Mouse (Mus musculus) WW6 (cell line): Measurements from ENCODE around the gene Srebf2.

Experiments used
- DNase-seq: peaks from one replicate; pipeline ENCODE4 v3.0.0-alpha.2; 2013; ENCODE audit warnings: low read depth, low spot score

The Srebf2 gene

GRCm38 (mm10) chr15:82182311-82182710 lies 35.3 kb downstream of the Srebf2 start:
- no peak for DNase-seq

DNA sequence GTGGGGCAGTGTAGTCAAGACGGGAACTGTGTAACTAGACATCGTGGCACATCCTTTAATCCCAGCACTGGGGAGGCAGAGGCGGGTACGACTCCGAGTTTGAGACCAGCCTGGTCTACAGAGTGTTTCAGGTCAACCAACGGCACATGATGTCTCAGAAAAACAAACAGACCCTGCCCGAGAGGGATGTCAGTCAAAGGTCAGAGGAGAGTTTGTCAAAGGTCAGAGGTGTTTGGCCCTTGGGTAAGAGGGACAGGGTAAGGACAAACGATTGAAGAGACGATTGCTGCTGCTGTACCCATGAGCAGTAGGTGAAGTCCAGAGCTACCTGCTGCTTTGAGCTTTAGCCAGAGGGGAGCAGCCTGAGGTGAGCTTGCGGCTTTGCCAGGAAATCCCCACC lies 36.6 kb downstream of the Srebf2 start:
- no peak for DNase-seq

- DNase-seq = no peak
Observed at GRCm38 (mm10) chr15:82184183-82184582, 37.2 kb downstream of the Srebf2 start.

- DNase-seq = no peak
Observed at GRCm38 (mm10) chr15:82184656-82185055, 37.7 kb downstream of the Srebf2 start.

- no peak for DNase-seq
Observed at GRCm38 (mm10) chr15:82185062-82185783, 38.2 kb downstream of the Srebf2 start.

DNA sequence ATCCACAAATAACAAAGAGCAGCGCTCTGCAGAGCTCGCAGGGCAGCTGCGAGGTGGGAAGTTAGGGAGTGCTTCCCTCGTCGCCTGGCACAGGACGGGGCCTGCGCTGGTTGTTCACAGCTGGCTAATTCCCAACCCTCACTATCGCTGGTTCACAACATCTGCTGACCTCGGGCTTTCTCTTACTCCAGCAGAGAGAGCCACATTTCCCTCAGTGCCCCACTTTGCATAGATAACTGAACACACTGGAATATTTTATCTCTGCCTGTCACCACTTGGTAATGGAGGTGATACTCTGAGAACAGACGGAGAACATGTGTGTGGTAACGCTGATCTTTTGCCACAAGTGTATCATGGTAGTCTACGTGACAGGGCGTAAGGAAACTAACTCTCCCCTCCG lies 39.1 kb downstream of the Srebf2 start:
- no peak for DNase-seq

DNA sequence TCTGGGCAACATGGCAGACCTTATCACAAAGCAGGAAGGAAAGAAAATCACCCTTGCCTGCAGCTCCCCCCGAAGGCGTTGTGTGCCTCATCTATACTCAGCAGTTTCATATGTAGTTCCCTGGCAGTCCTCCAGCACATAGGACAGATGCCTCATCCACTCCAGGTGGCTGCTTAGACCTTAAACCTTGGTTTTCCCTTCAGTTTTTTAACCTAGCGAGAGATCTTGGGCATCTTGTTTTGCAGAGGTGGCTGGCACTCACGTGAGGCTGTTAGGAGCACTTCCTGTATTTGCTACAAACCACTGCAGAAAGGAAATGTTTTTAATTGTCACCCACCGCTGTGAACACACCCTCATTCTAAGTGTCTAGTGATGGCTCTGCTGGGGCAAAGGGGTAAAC lies 40.0 kb downstream of the Srebf2 start:
- DNase-seq = no peak

DNA sequence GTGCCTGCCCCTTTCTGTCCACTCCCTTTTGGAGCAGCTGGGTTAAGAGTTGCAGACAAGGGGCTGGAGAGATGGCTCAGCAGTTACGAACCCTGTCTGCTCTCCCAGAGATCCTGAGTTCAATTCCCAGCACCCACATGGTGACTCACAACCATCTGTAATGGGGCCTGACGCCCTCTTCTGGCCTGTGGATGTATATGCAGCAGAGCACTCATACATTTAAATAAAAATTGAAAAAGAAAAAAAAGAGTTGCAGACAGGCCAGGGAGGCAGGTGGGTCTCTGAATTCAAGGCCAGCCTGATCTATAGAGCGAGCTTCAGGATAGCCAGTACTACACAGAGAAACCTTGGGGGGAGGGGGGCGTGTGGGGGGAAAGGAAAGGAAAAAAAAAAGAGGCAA lies 40.4 kb downstream of the Srebf2 start:
- no peak for DNase-seq

- peak; percentile 75 for DNase-seq
Observed at GRCm38 (mm10) chr15:82187924-82188323, 40.9 kb downstream of the Srebf2 start.

DNA sequence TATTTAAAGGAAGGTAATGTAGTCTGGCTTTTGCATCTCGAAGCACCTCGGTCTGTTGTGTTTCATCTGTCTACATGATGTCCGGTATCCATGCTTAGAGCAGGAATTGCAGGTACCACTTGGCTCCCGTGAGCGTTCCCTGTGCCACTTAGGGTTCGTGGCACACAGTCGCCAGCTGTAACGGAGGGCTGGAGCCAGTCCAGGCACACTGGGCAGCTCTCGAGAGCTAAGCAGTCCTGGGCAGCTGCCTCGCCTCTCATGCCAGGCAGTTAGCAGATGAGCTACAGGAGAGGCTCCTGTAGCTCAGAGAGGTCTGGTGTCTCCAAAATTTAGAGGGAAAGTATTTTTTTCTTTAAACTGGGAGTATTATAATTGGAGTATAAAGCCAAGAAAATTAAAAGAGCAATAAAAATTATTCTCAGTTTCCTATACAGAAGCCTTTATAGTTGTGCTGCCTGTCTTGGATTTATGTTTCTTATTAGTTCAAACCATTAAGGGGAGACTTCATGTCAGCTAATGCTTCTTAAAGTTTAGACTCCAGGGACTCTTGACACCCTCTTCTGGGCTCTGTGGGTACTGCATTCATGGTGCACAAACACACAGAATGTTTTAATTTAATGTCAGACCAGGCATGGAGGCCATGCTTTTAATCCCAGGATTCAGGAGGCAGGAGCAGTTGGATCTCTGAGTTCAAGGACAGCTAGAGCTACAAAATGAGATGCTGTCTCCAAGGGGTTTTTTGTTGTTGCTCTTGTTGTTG lies 41.7 kb downstream of the Srebf2 start:
- DNase-seq = no peak

DNA sequence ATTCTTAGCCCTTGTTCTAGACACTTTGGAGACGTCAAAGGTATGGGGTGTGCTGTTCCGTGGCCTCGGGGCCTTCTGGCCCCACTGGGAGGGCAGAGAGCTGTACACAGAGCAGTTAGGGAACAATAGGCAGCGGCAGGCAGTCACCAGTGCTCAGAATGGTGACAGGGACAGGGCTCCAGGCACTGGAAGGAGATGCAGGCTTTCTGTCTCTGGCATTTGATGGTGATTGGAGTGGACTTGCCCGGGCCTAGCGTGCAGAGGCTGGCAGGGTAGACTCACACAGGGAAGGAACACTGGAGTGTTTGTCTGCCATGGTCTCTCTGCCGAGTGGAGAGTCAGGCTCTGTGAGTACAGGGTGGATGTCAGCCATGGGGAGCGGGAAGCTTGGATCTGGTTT lies 45.6 kb downstream of the Srebf2 start:
- no peak for DNase-seq

DNA sequence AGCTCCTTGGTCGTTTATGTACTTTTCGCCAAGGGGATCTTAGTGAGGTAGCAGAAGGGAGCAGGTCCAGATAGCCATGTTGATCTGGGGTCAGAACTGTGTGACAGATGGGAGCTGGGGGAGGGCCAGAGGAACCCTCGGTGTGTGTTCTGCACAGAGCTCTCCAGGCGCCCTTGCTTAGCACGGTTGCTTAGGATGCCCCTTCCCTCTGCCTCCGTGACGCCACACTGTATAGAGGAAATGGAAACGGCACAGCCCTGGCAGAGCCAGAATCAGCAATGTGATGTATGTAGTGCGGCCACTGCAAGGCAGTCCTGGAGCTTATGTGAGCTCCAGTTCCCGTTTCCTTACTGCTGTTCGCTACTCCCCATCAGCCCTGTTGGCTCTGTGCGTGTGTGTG lies 49.3 kb downstream of the Srebf2 start:
- no peak for DNase-seq

DNA sequence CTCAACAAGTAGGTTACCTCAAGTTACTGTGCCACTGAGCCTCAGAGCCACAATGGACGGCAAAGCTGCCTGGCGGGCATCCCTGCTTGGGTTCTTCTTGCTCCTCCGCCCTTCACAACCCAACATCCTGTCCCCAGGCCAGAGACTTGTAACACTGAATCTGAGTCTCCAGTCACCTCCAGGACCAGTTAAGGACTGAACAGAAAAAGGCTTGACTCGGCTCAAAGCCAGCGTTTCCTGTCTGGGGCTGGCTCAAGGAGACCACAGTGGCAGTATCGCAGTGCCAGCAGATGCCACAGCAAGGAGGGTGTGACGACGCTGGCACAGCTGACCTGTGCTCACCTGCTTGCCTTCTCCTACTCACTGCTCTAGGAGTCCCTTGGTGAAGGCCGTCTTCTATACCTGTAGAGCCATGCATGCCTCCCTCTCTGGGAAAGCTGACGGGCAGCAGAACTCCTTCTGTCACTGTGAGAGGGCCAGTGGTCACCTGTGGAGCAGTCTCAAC lies 50.3 kb downstream of the Srebf2 start:
- no peak for DNase-seq

DNA sequence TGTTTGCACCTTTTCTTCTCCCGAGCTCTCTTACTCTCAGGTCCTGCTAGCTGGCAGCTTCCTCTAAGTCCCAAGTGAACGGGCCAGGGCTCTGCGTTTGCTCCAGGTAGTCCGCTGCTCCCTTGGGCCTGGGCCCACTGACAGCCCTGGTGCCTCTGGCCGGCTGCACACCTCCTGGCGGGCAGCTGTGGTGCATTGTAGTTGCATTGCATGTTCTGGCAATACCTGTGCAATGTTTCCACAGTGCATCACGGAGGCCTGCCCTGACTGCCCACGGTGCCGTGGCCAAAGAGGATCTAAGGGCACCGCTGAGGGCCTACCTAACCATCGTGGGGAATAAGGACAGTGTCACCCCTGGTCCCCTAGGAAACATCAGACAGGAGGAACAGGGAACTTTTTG lies 51.0 kb downstream of the Srebf2 start:
- no peak for DNase-seq

DNA sequence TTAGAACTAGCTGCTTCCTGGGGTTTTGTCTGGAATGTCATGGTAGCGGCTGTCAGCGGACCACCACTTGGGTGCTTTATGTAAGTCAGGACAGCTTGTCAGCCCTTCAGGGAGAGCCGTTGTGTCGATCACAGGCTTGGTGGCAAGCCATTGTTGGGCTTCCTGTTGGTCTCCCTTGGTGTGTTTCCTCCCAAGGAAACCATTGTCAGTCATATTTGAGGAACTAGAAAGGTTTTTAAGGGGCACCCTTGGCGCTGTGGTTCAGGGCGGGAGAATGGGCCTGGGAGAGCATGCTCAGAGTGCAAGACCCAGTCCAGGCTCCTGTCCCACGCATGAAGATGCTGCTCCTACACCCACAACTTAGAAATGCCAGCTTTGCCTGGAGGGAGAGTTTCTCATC lies 51.4 kb downstream of the Srebf2 start:
- no peak for DNase-seq

DNA sequence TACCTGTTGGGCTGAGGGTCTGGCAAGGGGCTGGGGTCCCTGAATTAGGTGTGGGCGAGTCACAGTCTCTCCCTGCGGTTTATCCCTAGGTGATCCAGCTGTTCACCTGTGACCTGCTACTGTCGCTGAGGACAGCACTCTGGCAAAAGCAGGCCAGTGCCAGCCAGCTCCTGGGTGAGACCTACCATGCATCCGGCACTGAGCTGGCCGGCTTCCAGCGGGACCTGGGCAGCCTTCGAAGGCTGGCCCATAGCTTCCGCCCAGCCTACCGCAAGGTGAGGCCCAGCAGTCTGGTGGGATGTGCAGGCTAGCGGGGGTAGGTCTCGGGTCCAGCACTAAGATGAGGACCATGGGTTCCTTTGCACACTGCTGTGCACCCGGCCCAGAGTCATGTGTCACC lies 52.6 kb downstream of the Srebf2 start:
- no peak for DNase-seq

DNA sequence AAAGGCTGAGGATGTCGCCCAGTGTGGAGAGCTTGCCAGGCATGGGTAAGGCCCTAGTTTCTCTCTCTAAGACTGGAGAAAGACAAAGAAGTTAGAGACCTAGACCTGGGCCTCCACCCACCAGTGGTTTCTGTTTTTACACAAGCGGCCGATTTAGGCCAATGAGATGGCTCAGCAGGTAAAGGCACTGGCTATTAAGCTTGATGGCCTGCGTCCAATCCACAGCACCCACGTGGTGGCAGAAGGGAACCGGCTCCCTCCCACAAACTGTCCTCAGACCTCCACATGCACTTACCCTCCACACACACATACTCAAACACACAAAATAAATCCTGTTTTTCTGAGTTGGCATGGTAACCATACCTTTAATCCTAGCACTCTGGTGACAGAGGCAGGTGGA lies 55.1 kb downstream of the Srebf2 start:
- no peak for DNase-seq

GRCm38 (mm10) chr15:82203090-82203489 lies 56.1 kb downstream of the Srebf2 start:
- no peak for DNase-seq

GRCm38 (mm10) chr15:82203611-82204351 lies 56.8 kb downstream of the Srebf2 start:
- no peak for DNase-seq

- DNase-seq = no peak
Observed at GRCm38 (mm10) chr15:82204680-82205371, 57.8 kb downstream of the Srebf2 start.

DNA sequence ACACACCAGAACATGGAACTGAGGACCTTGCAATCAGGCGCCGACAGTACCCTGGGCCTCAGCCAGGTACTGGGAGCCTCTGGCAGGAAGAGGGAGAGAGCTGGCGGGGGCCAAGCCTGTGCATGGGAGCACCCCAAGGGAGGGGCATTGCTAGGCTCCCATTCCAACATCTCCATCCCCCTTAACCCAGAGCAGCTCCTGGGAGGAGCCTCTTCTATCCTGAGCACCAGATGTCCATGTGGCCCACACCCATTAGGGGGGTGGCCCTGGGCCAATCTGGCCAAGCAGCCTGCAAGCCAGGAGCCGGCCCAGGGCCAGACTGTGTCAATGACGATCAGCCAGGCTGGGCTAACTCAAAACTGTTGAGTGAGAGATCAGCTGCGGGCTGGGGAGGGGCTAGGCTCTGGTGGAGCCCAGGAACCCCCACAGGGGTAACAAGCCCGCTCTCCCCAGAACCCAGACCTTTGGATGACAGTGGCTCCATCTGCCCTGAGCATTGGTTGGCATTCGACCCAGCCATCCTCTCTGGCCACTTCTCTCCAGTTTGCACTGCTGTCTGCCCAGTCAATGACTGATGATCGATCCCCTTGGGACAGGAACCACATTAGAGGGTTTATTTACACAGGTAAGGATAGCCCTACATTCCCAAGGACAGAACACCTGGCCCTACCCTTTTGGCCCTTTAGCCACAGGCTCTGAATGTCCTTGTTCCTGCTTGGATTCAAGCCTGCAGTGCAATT lies 59.6 kb downstream of the Srebf2 start:
- no peak for DNase-seq
